Mouse (Mus musculus) NIH3T3 (cell line): ENCODE results near the gene Nubp2.

ENCODE experiments used
- DNase-seq: peaks from one replicate; pipeline ENCODE4 v3.0.0-alpha.2; 2012; ENCODE audit warnings: low read depth

The Nubp2 gene

GRCm38 (mm10) chr17:24886134-24886931 is at the start of gene Nubp2, which contains the start of gene Spsb3:
Gene Nubp2 (minus strand): TSS chr17:24886349.
Gene Spsb3 (plus strand): TSS chr17:24886643.
- peak; percentile 99 for DNase-seq

DNA sequence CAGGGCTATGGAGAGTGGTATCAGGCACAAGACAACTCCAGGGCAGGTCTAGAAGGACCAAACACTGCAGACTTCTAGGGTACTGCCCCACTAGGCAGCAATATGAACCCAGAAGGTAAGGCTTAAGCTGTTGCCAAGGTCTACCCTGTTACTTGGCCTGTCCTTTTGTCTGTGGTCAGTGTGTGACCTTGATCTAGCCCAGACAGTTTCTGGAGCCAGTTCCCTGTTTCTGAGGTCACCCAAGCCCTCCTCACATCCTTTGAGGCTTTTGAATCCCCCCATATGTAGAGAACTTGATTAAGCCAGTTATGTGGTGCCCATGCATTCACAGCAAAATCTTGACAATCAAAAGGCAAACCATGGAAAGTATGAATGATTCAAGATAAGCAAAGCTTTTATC is 49.5 kb upstream of the Nubp2 start:
- no peak for DNase-seq

DNA sequence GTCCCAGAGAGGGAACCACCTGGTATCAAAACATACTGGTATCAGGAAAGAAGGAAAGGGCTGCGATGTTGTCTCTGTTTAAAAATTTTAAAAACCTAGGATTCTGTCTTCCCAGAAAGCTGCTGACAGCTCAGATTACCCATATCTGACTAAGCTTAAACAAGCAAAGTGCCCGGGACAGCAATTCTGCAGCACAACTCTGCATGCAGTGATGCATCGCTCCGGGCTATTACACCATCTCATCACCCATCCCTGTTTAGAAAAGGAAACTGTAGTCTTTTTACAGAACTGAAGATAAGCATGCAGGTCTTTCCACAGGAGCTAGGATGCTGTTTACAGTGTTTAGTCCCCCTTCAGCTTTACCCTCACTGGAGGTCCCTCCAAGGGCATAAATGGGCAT is 48.8 kb upstream of the Nubp2 start:
- DNase-seq: peak; percentile 70

GRCm38 (mm10) chr17:24933163-24933562 is 47.0 kb upstream of the Nubp2 start:
- DNase-seq: no peak

DNA sequence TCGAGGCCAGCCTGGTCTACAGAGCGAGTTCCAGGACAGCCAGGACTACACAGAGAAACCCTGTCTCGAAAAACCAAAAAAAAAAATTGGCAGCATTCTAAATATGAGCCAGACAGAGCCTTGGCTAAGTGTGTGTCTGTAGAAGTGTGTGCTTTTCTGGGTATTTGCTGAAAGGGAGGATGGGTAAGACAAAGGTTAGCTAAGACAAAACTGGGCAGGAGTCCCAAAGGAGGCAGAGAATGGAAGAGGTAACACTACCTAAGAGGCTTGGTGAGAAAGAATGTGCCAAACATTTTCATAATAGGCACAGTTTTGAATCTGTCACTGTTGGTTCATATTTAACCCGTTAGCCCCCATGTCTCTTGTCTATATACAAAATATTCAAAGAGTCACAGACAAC is 46.3 kb upstream of the Nubp2 start:
- no peak for DNase-seq

- peak; percentile 80 for DNase-seq
These were observed 43.4 kb upstream of the Nubp2 start for GRCm38 (mm10) chr17:24929506-24929905.

GRCm38 (mm10) chr17:24923246-24923645 is 37.1 kb upstream of the Nubp2 start:
- no peak for DNase-seq

DNA sequence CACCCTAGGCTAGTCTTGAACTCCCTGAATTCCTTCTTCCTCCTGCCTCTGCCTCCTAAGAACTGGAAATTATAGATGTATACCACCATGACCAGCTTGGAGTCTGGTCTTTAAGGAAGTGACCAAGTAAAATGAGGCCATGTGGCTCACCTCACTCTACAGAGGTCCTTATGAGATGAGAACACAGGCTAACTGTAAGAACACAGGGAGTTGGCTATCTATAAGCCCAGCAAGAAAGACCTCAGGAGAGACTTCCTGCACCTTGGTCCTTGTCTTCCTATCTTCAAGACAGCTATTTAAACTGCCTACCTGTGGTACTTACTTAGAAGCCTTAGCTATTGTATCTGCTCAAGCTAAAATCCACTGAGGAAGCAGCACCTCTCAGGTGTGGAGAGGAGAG is 27.8 kb upstream of the Nubp2 start:
- no peak for DNase-seq

GRCm38 (mm10) chr17:24907591-24907990 is 21.4 kb upstream of the Nubp2 start:
- no peak for DNase-seq

DNA sequence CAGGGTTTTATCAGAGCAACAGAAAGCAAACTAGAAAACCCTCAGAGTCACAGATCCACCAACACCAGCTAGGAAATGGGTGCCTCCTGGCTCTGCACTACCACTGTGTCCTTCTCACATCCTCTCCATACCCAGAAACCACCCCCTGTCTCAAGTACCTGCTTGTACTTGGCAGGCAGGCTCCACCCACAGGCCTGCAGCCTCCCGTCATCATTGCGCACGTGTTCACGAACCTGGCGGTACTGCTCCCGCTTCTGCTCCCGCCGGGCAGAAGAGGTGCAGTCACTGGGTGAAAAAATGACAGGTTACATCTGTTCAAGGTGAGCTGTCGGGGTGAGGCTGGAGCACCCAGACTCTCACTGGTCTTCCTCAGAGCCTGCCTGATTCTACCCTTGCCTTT is 17.6 kb upstream of the Nubp2 start:
- no peak for DNase-seq

DNA sequence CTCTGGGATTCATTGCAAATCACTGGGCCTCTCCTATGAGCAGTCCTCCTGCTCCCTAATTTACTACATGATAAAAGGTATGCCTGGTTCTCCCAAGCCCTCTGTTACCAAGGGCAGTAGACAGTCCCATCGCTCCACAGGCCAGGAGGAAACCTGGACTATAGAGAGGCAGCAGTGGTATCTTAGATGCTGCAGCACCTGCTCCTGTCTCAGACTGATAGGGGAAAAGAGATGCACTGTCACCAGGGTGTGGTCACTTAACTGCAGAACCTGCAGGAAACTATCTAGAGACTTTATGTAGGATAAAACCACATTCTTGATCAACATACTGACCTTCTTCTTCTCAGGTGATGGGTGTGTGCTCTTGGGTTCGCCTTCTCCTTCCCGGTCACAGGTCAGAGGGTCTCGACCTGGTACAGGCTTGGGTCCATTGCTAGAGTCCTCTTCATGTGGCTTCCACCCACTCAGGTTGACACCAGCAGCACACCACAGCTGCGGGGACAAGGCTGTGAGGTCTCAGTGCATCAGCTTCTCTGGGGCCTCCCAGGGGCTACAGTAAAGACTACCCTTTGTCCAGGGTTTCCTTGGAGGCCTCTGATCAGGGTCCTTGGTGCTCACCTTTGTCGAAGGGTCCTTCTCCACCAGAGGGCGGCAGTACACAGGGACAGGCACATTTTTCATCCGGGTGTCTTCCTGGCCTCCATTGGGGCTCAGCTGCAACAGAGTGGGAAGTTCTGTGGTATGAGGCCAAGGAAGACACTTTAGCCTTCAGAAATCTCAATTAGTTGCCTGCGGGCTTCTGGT is 16.7 kb upstream of the Nubp2 start:
- peak; percentile 68 for DNase-seq

DNA sequence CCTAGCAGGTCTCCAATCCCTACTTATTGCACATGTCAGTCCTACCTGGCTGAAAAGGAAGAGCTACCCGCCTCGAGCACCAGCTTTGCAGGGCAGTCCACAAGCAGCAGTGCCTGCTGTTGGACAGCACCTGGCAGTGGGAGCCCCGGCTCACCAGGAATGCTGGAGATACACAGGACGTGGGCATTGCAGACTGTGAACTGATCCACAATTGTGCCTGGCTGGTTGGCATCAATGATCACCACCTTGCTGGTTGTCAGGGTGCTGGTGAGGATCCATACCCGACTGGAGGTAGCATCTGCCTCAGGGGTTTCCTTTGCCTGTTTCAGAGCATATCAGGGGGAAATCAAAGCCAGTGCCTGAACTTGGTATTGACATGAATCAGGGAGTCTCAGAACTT is 16.0 kb upstream of the Nubp2 start:
- DNase-seq: no peak

GRCm38 (mm10) chr17:24900014-24900413 is 13.9 kb upstream of the Nubp2 start:
- no peak for DNase-seq

DNA sequence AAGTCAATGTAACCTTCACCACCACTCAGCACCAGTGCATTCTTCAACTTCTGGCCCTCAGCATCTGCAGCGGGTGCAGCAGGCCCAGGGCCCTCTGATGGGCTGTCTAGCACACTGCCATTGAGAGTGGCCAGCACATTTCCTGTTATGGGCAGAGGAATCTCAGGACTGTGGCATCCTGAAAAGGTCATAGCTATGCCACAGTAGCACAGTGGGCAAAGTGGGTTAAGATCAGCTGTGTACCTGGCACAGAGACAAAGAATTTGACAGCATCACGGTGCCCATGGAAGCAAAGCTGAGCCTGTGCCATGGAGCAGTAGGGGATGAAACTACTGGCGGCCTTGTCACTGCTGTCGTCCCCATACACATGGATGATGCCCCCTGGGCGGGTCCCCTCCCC is 13.0 kb upstream of the Nubp2 start:
- DNase-seq: no peak

GRCm38 (mm10) chr17:24898041-24898854 is 12.1 kb upstream of the Nubp2 start:
- no peak for DNase-seq

DNA sequence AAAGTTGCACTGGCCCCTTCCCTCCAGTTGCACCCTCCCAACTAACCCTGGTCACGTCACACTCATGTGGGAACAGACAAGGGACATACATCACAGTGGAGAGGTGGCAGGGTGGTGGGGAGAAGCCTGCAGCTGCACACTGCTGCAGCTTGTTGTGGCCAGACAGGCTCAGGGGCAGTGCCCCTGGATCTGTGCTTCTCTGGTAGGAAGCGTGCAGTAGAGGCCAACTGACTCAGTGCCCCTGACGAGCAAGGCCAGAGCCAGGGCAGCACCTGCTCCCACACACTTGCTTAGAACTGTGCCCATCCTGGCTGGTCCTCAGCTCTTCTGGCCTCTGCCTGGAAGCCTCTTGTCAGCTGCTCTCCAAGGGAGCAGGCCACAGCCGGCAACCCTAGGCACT is 11.5 kb upstream of the Nubp2 start:
- no peak for DNase-seq

DNA sequence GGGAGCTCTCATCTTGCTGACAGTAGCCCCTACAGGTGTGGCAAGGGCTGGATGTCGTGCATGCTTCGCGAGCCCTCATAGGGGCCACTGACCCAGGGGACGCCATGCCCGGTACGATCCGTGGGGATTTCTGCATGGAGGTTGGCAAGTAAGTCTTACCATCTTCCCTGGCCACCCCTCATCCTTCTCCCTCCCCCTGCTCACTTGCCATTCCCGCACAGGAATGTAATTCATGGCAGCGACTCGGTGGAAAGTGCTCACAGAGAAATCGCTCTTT is 10.8 kb upstream of the Nubp2 start:
- no peak for DNase-seq

DNA sequence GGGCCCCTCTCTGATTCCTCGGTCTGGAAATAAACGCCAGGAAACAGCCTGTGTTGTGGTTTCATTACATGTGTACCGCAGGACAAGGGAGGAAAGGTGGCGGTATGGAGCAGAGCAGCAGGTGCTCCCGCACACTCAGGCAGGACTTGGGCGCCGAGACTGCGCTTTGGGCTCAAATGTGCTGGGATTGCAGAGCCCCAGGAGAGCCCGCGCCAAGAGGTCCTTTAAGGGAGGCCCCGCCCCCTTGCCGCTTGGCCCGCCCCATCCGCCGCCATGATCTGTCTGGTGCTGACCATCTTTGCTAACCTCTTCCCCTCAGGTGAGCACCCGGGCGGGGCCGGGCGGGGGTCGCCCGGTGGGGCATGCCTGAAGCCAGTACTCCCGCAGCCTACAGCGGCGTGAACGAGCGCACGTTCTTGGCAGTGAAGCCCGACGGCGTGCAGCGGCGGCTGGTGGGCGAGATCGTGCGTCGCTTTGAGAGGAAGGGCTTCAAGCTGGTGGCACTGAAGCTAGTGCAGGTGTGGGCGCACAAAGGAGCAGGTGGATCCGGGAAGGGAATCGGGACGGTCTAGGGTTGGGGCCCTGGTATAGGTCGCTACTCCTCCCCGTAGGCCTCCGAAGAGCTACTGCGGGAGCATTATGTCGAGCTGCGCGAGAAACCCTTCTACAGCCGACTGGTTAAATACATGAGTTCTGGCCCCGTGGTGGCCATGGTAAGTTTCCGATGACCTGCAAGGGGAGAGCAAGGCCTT is 10.3 kb upstream of the Nubp2 start, which contains the start of gene Nme3:
TSS of gene Nme3 (plus strand) at position 260 of the 752 bp plus-strand sequence.
- DNase-seq: peak; percentile 82

GRCm38 (mm10) chr17:24895571-24896240 is 9.6 kb upstream of the Nubp2 start:
- peak; percentile 65 for DNase-seq

GRCm38 (mm10) chr17:24894995-24895547 is 8.9 kb upstream of the Nubp2 start, which contains the start of the genes Eme2 and Mrps34:
Gene Eme2 (minus strand): TSS chr17:24895087.
Gene Mrps34 (plus strand): TSS chr17:24895116.
- DNase-seq: peak; percentile 91
